Mouse (Mus musculus): Measurements from ENCODE around the gene Epha10.

DNA sequence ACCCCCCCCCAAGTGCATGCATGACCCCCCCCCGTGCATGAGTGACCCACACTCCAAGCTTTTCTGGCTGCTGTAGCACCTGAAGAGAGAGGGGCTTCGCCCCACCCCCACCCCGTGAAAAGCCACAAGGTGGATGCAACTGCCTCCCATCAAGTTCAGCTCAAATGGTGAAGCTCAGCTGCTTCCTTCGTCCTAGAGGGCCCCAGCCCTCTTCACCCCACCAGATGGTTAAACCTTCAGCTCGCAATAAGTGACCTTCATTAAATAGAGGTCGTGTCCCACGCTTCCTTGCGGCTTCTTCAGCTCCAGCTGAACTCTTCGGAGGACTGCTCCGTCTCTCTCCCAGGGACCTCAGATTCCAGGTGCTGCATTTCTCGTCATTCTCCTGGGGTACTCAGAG lies at the start of gene Epha10:
- TF ChIP-seq TAL1 (IDR thresholded peaks at IDR 0.05; ENCODE audit: low read length) (no peak), GATA1 (IDR thresholded peaks at IDR 0.05; ENCODE audit: low read length) (no peak)
